Mouse (Mus musculus) CD4-positive helper T cell, adult 2 months (primary cell): ENCODE data around the gene Ush2a.

ENCODE experiments used
- DNase-seq: peaks from one replicate; pipeline ENCODE4 v3.0.0-alpha.2; 2012; ENCODE audit warnings: low read depth, missing footprints, low spot score

Gene Ush2a

DNA sequence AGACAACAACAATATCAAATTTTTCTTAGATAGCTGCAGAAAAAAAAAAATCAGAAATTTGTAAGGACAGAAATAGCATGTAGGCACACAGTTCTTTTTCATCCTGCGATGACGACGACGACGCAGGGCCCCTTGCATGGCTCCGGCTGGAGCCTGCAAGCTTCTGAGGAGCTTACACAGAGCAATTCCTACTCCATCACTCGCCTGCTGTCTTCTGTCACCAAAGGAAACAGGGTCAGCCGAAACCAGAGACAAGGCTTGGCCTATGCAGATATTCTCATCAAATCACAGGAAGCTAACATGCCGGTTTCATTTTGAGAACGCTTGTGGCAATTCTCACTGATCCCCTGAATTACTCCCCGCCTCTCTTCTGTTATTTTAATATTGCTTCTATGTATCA is 604.7 kb downstream of the Ush2a start:
- DNase-seq, result no peak

GRCm38 (mm10) chr1:188878531-188879055 is 616.8 kb downstream of the Ush2a start:
- no peak for DNase-seq

- no peak for DNase-seq
These were observed 635.2 kb downstream of the Ush2a start for GRCm38 (mm10) chr1:188896906-188897551.

DNA sequence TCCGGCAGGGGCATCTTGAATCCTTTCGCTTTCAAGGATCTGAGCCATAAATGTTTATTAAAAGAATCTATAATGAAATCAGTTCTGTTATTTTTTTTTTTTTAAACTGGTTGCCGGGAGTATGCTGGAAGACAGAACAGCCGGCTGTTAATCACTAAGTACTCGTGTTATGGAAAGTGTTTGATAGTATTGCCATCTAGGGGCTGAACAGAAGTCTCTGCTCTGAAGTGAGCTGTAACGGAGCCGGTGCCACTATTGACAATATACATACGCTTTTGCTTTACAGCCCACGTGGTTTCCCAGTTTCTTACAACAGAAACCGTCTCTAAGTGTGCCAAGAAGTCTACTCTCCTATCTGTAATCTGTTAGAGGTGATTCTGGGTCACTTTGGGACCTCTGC is 642.3 kb downstream of the Ush2a start:
- no peak for DNase-seq

GRCm38 (mm10) chr1:188906175-188906574 is 644.4 kb downstream of the Ush2a start:
- DNase-seq, result no peak

DNA sequence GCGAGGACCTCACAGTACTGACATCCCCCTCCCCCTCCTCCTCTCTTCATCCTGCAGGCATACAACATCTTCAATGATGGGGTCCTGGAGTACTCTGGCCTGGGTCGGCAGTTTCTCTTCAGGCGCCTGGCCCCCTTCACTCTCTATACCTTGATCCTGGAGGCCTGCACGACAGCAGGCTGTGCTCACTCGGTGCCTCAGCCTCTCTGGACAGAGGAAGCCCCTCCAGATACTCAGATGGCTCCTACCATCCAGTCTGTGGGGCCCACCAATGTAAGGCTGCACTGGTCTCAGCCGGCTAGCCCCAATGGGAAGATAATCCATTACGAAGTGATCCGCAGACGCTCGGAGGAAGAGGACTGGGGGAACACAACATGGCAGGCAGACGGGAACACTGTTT is 648.8 kb downstream of the Ush2a start:
- DNase-seq, result no peak

GRCm38 (mm10) chr1:188919946-188920345 is 658.1 kb downstream of the Ush2a start:
- no peak for DNase-seq

GRCm38 (mm10) chr1:188937246-188937780 is 675.5 kb downstream of the Ush2a start:
- DNase-seq, result no peak

- no peak for DNase-seq
These were observed 683.5 kb downstream of the Ush2a start for GRCm38 (mm10) chr1:188945326-188945725.

DNA sequence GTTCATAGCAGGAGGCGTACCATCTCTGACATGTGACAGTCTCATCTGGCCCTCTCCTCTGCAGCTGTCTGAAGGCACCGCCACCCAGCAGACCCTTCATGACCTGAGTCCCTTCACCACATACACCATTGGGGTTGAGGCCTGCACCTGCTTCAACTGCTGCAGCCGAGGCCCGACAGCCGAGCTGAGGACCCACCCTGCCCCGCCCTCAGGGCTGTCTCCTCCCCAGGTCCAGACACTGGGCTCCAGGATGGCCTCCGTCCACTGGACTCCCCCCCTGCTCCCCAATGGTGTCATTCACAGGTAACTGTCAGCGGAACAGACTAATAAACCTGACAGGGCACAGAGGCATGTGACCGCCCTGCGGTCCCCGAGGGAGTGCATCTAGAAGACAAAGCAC is 685.0 kb downstream of the Ush2a start:
- DNase-seq, result no peak

GRCm38 (mm10) chr1:188947794-188948193 is 686.0 kb downstream of the Ush2a start:
- DNase-seq, result no peak

DNA sequence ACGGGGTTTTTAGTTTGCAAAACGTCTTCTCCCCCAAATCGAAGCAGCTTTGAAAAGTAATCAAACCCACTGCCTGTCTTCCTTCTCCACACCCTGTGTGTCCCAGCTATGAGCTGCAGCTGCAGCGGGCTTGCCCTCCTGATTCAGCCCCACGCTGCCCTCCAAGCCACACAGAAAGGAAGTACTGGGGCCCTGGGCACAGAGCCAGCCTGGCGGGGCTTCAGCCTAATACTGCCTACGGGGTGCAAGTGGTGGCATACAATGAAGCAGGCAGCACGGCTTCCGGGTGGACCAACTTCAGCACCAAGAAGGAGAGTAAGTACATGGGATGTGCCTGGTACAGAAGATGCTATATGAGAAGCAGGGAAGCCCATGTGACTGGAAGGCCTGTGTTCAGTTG is 686.5 kb downstream of the Ush2a start:
- DNase-seq, result no peak

- DNase-seq, result no peak
These were observed 689.3 kb downstream of the Ush2a start for GRCm38 (mm10) chr1:188951091-188951490.

DNA sequence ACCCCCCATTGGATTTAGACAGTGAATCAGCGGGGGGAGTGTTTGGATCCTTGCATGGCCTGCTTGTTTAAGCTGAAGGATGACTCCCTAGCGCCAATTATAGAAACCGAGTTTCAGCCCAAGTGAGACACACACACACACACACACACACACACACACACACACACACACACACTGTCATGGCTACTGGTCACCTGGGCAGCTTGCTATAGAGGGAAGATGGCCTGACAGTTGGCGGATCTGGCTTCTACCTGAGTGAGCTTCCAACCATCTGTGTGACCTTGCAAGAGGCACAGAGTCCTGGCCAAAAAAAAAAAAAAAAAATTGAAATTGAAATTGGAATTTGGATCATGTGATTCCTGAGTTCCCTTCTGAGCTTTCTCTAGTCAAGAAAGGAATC is 690.7 kb downstream of the Ush2a start:
- DNase-seq, result no peak

GRCm38 (mm10) chr1:188973078-188973477 is 711.3 kb downstream of the Ush2a start:
- DNase-seq, result no peak

DNA sequence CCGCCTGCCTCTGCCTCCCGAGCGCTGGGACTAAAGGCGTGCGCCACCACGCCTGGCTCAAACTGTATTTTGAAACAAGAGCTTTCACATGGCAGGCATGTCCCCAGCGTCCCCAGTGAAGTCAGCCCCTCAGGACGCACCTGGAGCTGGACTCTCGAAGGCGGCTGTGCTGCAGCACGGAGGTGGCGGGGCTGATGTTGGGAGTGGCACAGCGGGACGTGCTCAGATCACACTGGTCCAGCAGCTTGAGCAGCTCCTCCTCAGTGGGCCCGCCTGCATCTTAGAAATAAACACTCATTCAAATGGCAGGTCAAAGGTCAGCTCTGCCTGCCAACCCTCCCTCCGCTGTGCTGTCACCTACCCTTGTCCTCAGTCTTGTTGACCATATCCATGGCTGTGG is 712.1 kb downstream of the Ush2a start:
- no peak for DNase-seq

- peak; percentile 41 for DNase-seq
These were observed 718.2 kb downstream of the Ush2a start for GRCm38 (mm10) chr1:188980050-188980449.

DNA sequence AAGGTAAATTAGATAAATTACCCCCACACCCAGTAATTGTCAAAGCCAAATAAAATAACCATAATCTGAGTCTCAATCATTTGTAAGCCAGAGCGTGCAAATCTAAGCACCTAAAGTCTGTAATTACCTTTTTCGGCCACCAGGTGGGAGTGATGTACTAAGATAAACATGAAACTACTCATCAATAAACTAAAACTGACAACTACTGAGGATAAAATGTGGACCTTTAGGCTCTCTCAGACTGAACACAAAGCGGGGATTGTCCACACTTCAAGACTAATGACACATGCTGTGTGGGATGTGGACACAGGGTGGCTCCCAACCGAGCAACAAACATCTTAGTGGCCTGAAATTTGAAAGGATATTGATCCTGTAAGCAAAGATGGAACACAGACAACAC is 731.4 kb downstream of the Ush2a start:
- DNase-seq, result peak; percentile 53

GRCm38 (mm10) chr1:188997921-188998320 is 736.1 kb downstream of the Ush2a start:
- no peak for DNase-seq

GRCm38 (mm10) chr1:188999981-189000380 is 738.2 kb downstream of the Ush2a start:
- no peak for DNase-seq

GRCm38 (mm10) chr1:189001815-189002214 is 740.0 kb downstream of the Ush2a start:
- no peak for DNase-seq

DNA sequence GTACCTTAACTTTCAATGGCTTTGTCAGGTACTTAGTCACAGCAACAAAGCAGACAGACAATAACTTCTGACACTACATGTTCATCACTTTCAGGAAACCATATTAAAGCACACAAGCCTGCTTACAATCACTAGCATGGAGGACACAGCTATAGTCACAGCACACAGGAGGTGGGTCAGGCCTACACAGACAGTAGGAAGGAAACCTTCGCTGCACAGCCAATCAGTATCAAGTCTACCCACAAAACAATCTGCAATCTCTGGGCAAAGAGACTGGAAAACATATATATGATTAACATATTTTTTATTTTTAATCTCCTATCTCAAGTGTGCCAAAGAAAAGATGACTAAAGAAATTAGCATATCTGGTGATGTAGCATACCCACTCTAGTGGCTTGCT is 743.0 kb downstream of the Ush2a start:
- DNase-seq, result no peak

DNA sequence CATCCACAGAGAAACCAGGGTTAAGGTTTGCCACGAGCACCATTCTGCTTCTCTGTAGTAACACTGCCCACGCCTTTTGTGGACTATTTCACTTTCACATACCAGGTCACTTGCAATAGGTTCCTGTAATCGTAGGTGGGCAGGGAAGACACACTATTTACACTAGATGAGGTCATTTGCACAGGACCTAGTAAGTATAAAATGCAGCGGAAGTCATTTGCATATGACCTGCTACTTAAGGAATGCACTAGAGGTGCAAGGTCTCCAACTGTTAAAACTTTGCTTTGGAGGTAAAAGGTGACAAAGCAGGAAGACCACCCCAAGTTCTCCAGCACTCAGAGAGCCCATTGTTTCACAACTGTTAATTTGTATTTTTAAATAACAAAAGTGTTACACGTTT is 744.4 kb downstream of the Ush2a start:
- DNase-seq, result peak; percentile 21

- no peak for DNase-seq
These were observed 745.0 kb downstream of the Ush2a start for GRCm38 (mm10) chr1:189006826-189007225.
